Mouse (Mus musculus): ENCODE measurements around the gene Rab3gap1.

Rab3gap1 gene

GRCm38 (mm10) chr1:127868300-127869261 lies at the start of gene Rab3gap1:
TSS of gene Rab3gap1 (plus strand) at chr1:127868773.
- 10% methylated on average over 47 of the region's 47 CpGs for WGBS

DNA sequence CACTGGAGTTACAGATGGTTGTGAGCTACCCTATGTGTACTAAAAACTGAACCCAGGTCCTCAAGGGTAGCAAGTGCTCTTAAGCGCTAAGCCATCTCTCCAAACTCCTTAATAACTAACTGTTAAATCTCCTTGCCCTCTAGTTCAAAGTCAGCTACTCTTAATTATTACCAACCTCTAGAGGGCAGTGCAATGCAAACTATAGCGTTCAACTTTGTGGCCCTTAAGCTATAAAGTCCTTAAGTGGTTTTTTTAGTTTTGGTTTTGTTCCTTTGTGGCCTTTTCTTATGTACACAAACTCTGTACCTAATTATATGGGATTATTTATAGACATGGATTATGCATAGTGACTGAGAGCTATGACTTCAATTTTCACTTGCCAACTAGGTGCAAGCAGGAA lies 41.2 kb upstream of the Rab3gap1 start:
- 15% methylated on average over 2 of the region's 2 CpGs for WGBS

DNA sequence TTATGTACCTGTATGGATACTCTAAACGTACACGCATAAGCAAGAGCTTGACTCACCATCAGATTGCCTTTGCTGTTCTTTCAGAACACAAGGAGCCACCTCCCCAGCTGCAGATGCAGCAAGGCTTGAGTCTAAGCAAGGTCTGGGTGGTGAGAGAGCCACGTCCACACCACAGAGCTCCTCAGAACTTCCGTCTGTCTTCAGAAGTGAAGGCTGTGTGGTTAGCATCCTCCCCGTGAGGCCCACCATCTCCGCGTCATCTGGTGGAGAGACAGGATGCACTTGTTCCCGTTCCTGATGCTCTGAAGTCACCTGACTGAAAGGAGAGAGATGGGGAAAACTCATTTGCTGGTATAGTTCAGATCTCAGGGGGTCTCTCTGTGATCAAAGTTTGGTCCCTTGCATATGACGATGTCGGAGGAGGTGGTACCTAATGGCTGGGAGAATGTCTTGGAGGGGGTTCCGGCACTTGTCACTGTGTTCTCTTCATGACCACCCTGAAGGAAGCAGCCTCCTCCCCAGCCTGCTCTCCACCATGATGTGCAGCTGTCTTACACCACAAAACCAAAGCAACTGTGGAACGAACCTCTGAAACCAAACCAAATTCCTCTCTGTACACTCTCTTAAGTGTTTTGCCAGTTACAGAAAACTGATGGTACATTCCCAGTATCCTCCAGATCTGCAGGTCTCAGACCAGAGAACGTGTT lies 38.2 kb upstream of the Rab3gap1 start:
- WGBS: 86% methylated on average over 13 of the region's 13 CpGs

GRCm38 (mm10) chr1:127833714-127834113 lies 34.9 kb upstream of the Rab3gap1 start:
- WGBS: 49% methylated on average over 2 of the region's 2 CpGs

GRCm38 (mm10) chr1:127834202-127834601 lies 34.4 kb upstream of the Rab3gap1 start:
- WGBS: 79% methylated on average over 4 of the region's 4 CpGs

- 78% methylated on average over 4 of the region's 4 CpGs for WGBS
Observed at GRCm38 (mm10) chr1:127836619-127837018, 32.0 kb upstream of the Rab3gap1 start.

- WGBS: 37% methylated on average over 1 of the region's 1 CpGs
Observed at GRCm38 (mm10) chr1:127838602-127839001, 30.0 kb upstream of the Rab3gap1 start.

GRCm38 (mm10) chr1:127845472-127845871 lies 23.1 kb upstream of the Rab3gap1 start:
- WGBS: 92% methylated on average over 5 of the region's 5 CpGs

DNA sequence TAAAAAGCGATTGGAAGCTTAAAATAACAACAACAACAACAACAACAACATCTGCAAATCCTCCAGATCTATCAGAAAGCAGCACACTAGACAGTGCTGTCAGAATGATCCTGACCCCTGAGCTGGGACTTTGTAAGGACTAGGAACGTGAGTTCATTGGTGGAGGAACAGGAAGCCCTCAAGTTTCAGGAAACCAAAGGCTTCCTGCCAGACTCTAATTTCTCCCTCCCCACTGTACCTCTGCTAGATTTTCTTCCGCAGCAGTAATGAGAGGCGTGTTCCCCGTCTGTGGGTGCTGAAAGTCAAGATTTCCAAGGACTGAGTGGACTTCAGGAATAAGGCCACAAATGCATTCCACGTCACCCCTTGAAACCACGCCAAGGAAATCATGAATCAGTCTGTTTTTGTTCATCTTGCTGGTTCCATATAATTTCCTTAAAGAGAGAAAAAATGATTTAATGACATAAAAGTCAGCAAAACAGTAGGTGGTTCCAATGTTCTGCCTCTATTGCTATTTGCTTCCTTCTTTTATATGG lies 18.4 kb upstream of the Rab3gap1 start:
- 73% methylated on average over 7 of the region's 7 CpGs for WGBS

- WGBS: 51% methylated on average over 14 of the region's 14 CpGs
Observed at GRCm38 (mm10) chr1:127854486-127855222, 13.9 kb upstream of the Rab3gap1 start, which contains the start of gene Map3k19. TSS of gene Map3k19 (minus strand) at chr1:127855031.

- WGBS: 80% methylated on average over 9 of the region's 9 CpGs
Observed at GRCm38 (mm10) chr1:127858945-127859648, 9.5 kb upstream of the Rab3gap1 start.

- WGBS: 81% methylated on average over 6 of the region's 6 CpGs
Observed at GRCm38 (mm10) chr1:127859799-127860400, 8.7 kb upstream of the Rab3gap1 start.

DNA sequence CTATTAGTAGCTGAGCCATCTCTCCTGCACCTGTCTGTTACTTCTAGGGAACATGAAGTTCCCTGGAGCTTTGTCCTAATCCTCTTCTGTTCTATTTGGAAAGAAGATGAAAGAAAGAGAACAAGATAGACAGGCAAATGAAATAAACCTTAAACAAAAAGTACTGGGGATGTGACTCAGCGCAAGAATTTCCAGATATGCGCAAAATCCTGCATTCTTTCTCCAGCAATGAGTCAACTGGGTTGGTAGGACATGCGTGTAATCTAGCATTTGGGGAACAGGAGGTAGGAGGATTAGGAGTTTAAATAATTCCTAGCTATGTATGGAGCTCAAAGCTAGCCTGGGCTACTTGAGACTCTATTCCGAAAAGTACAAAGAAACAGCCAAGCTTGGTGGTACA lies 8.1 kb upstream of the Rab3gap1 start:
- WGBS: 74% methylated on average over 4 of the region's 4 CpGs

GRCm38 (mm10) chr1:127861900-127862299 lies 6.7 kb upstream of the Rab3gap1 start:
- WGBS: 86% methylated on average over 5 of the region's 5 CpGs

- 49% methylated on average over 7 of the region's 7 CpGs for WGBS
Observed at GRCm38 (mm10) chr1:127863806-127864205, 4.8 kb upstream of the Rab3gap1 start.

DNA sequence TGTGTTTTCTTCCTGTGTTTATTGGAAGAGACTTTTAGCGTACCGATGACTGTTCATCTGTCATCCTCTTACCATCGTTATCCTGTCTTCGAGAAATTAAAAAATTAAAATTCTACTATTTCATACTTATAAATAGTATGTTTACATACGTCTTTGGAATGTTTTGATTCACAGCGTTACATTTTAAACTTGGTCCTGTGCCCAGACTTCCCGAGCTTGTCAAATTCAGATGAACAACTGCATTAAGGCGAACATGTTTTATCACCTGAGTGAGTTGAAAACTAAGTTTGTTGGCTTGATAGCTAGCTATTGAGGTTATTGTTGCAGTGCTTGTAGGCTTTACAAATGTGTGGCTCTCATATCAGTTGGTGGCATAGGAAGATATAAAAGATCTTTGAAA lies 703 bp downstream of the Rab3gap1 start:
- 13% methylated on average over 8 of the region's 8 CpGs for WGBS

GRCm38 (mm10) chr1:127899401-127899800 lies 30.8 kb downstream of the Rab3gap1 start:
- WGBS: 82% methylated on average over 1 of the region's 1 CpGs

- WGBS: 58% methylated on average over 2 of the region's 2 CpGs
Observed at GRCm38 (mm10) chr1:127904774-127905385, 36.3 kb downstream of the Rab3gap1 start.

GRCm38 (mm10) chr1:127913116-127913515 lies 44.5 kb downstream of the Rab3gap1 start:
- 55% methylated on average over 4 of the region's 4 CpGs for WGBS

GRCm38 (mm10) chr1:127915316-127915715 lies 46.7 kb downstream of the Rab3gap1 start:
- WGBS: 76% methylated on average over 6 of the region's 6 CpGs

Measured in cerebral cortex, adult 2 months (tissue).